Mouse (Mus musculus) heart, embryonic 16.5 days (tissue): ENCODE measurements at regions not wholly inside any gene's neighbourhood (a gene's known extent, or its start where the extent isn't known, plus 50 kb on each side); places are given as distances from the start of the nearest gene placed in this dataset.

ENCODE experiments used
- ATAC-seq: fragments of 200-750 bp; cut with Nextera tagmentation; replicated peaks from 2 replicates; pipeline ENCODE4 v1.8.0; 2017; ENCODE audit warnings: moderate number of reproducible peaks; ENCODE audit not compliant: insufficient read depth, low FRiP score; ENCODE audit errors: extremely low read depth
- H3K27ac ChIP-seq: fragments of 300-500 bp; sonication (generic); 2 replicates; pipeline ENCODE4 v1.5.1; 2014; ENCODE audit warnings: mild to moderate bottlenecking, low read length, control low read depth, moderate library complexity
- H3K27me3 ChIP-seq: fragments of 300-500 bp; sonication (generic); 2 replicates; pipeline ENCODE4 v1.6.1; 2014; ENCODE audit warnings: low read length, mixed read lengths; ENCODE audit not compliant: control insufficient read depth, insufficient read depth
- H3K36me3 ChIP-seq: fragments of 300-500 bp; sonication (generic); 2 replicates; pipeline ENCODE4 v1.6.1; 2014; ENCODE audit not compliant: control insufficient read depth, insufficient read depth
- H3K4me1 ChIP-seq: fragments of 300-500 bp; sonication (generic); 2 replicates; pipeline ENCODE4 v1.6.1; 2014; ENCODE audit warnings: low read length, mixed read lengths; ENCODE audit not compliant: control insufficient read depth, insufficient read depth
- H3K4me2 ChIP-seq: fragments of 300-500 bp; sonication (generic); 2 replicates; pipeline ENCODE4 v1.6.1; 2014; ENCODE audit warnings: low read depth, mild to moderate bottlenecking, control low read depth, low read length
- H3K4me3 ChIP-seq: fragments of 300-500 bp; sonication (generic); 2 replicates; pipeline ENCODE4 v1.5.1; 2014; ENCODE audit warnings: mild to moderate bottlenecking, control low read depth, low read length
- H3K9ac ChIP-seq: fragments of 300-500 bp; sonication (generic); 2 replicates; pipeline ENCODE4 v1.6.1; 2014; ENCODE audit warnings: low read length, control low read depth
- H3K9me3 ChIP-seq: fragments of 300-500 bp; sonication (generic); replicated peaks from 2 replicates; pipeline ENCODE4 v1.6.1; 2016; ENCODE audit warnings: low read length; ENCODE audit not compliant: control insufficient read depth
- WGBS: fragments of 180-500 bp; shearing (Covaris S2); extraction: QIAGEN DNeasy Blood & Tissue Kit; methylation state at CpG from one replicate; pipeline ENCODE4 v1.1.7; 2014; 5-methylcytosine and 5-hydroxymethylcytosine counted together

- Histone ChIP-seq H3K4me2 (no peak overlapping the region), H3K9ac (no peak overlapping the region), H3K27me3 (no peaks in the 10 kb centered on the region), H3K9me3 (no peaks in the 10 kb centered on the region), H3K36me3 (no peaks in the 10 kb centered on the region), H3K27ac (no peak overlapping the region), H3K4me1 (no peaks in the 10 kb centered on the region), H3K4me3 (no peak overlapping the region)
- WGBS, result 64% methylated on average over 6 of the region's 6 CpGs
- no peak for ATAC-seq
These were observed 120.9 kb upstream of the Zfhx3 start for GRCm38 (mm10) chr8:107821522-107821921.

- H3K9ac ChIP-seq, result no peak overlapping the region
- 18% methylated on average over 7 of the region's 7 CpGs for WGBS
- peak overlapping the region; percentile 45 for H3K4me2 ChIP-seq
- H3K27ac ChIP-seq, result no peak overlapping the region
- no peaks in the 10 kb centered on the region for H3K4me1 ChIP-seq
- H3K27me3 ChIP-seq, result no peaks in the 10 kb centered on the region
- H3K4me3 ChIP-seq, result no peak overlapping the region
- H3K9me3 ChIP-seq, result no peaks in the 10 kb centered on the region
- ATAC-seq, result no peak
- H3K36me3 ChIP-seq, result no peaks in the 10 kb centered on the region
These were observed 118.3 kb upstream of the Zfhx3 start for GRCm38 (mm10) chr8:107824096-107824495.

- ATAC-seq, result no peak
- Histone ChIP-seq H3K4me2 (peak overlapping the region; percentile 45), H3K27me3 (no peaks in the 10 kb centered on the region), H3K27ac (no peak overlapping the region), H3K4me3 (0 out of 2 replicates have a peak overlapping the region, but pooled peaks have one; percentile 5), H3K4me1 (no peaks in the 10 kb centered on the region), H3K9ac (no peak overlapping the region), H3K36me3 (no peaks in the 10 kb centered on the region), H3K9me3 (no peaks in the 10 kb centered on the region)
- WGBS, result 2% methylated on average over 14 of the region's 14 CpGs
These were observed 117.8 kb upstream of the Zfhx3 start for GRCm38 (mm10) chr8:107824640-107825039.

GRCm38 (mm10) chr8:107827500-107828125, 114.8 kb upstream of the Zfhx3 start:
- Histone ChIP-seq H3K4me3 (no peak overlapping the region), H3K36me3 (no peaks in the 10 kb centered on the region), H3K4me1 (no peaks in the 10 kb centered on the region), H3K9me3 (no peaks in the 10 kb centered on the region), H3K27me3 (no peaks in the 10 kb centered on the region), H3K27ac (no peak overlapping the region), H3K9ac (no peak overlapping the region), H3K4me2 (no peak overlapping the region)
- WGBS, result 72% methylated on average over 17 of the region's 17 CpGs
- no peak for ATAC-seq

GRCm38 (mm10) chr8:107828541-107828940, 113.9 kb upstream of the Zfhx3 start:
- no peaks in the 10 kb centered on the region for H3K4me1 ChIP-seq
- no peak overlapping the region for H3K9ac ChIP-seq
- no peak overlapping the region for H3K27ac ChIP-seq
- H3K4me3 ChIP-seq, result no peak overlapping the region
- no peaks in the 10 kb centered on the region for H3K36me3 ChIP-seq
- no peaks in the 10 kb centered on the region for H3K27me3 ChIP-seq
- WGBS, result 79% methylated on average over 5 of the region's 5 CpGs
- no peak overlapping the region for H3K4me2 ChIP-seq
- no peak for ATAC-seq
- no peaks in the 10 kb centered on the region for H3K9me3 ChIP-seq

GRCm38 (mm10) chr8:107833481-107833880, 109.0 kb upstream of the Zfhx3 start:
- no peaks in the 10 kb centered on the region for H3K36me3 ChIP-seq
- H3K9me3 ChIP-seq, result no peaks in the 10 kb centered on the region
- no peak for ATAC-seq
- H3K27me3 ChIP-seq, result no peaks in the 10 kb centered on the region
- H3K27ac ChIP-seq, result no peak overlapping the region
- H3K9ac ChIP-seq, result no peak overlapping the region
- no peak overlapping the region for H3K4me2 ChIP-seq
- no peak overlapping the region for H3K4me3 ChIP-seq
- WGBS, result 87% methylated on average over 10 of the region's 10 CpGs
- H3K4me1 ChIP-seq, result no peaks in the 10 kb centered on the region

- Histone ChIP-seq H3K9me3 (no peaks in the 10 kb centered on the region), H3K27me3 (no peaks in the 10 kb centered on the region), H3K4me1 (no peaks in the 10 kb centered on the region), H3K4me2 (no peak overlapping the region), H3K4me3 (no peak overlapping the region), H3K27ac (no peak overlapping the region), H3K9ac (no peak overlapping the region), H3K36me3 (no peaks in the 10 kb centered on the region)
- 83% methylated on average over 3 of the region's 3 CpGs for WGBS
- no peak for ATAC-seq
These were observed 96.3 kb upstream of the Zfhx3 start for GRCm38 (mm10) chr8:107846141-107846540.

GRCm38 (mm10) chr8:107851236-107852043, 91.0 kb upstream of the Zfhx3 start:
- Histone ChIP-seq H3K36me3 (no peaks in the 10 kb centered on the region), H3K9ac (no peak overlapping the region), H3K4me3 (no peak overlapping the region), H3K27me3 (no peaks in the 10 kb centered on the region), H3K9me3 (no peaks in the 10 kb centered on the region), H3K4me1 (no peaks in the 10 kb centered on the region), H3K27ac (no peak overlapping the region), H3K4me2 (no peak overlapping the region)
- WGBS, result 73% methylated on average over 17 of the region's 17 CpGs
- no peak for ATAC-seq

GRCm38 (mm10) chr8:107859770-107860169, 82.7 kb upstream of the Zfhx3 start:
- Histone ChIP-seq H3K27me3 (no peaks in the 10 kb centered on the region), H3K4me1 (0 out of 2 replicates have a peak, but pooled peaks cover 3% of the 10 kb centered on the region), H3K4me2 (no peak overlapping the region), H3K9me3 (no peaks in the 10 kb centered on the region), H3K4me3 (no peak overlapping the region), H3K36me3 (no peaks in the 10 kb centered on the region), H3K9ac (no peak overlapping the region), H3K27ac (no peak overlapping the region)
- WGBS, result 83% methylated on average over 4 of the region's 4 CpGs
- no peak for ATAC-seq
